Comparison of ENCODE assay signal across 10 mouse cellular contexts in genomic region chr17:35848112-35848511, GRCm38 (mm10). TPM values are rescaled to one million over a fixed set of nuclear protein-coding genes. Genes with fewer than 3 reads are reported as not detected.
DNase-seq lines count a peak whose midpoint lies in the region; ATAC-seq and TF ChIP-seq lines count a peak whose summit lies in the region.
"Had no signal": no experiment of that assay in that cellular context is flagged by ENCODE, and none has a peak within 500 bp of the region (broad histone marks: within the 10 kb centered on the region; RNA-seq: fewer than 3 reads in every experiment).

No protein-coding gene starts in this region.

- peak; percentile 38; the same call in 1 of the 2 replicates for ATAC-seq in forebrain, postnatal 0 days
- ATAC-seq in forebrain, embryonic 12.5 days (ENCODE audit: low FRiP score) = no peak
- no peak for ATAC-seq in liver, embryonic 11.5 days (replicated peaks; ENCODE audit: low FRiP score)

- no peaks in the 10 kb centered on the region for H3K27me3 ChIP-seq in forebrain, postnatal 0 days (ENCODE audit: insufficient read depth, low read length)
- no peaks in the 10 kb centered on the region for H3K27me3 ChIP-seq in forebrain, embryonic 12.5 days
- no peaks in the 10 kb centered on the region for H3K27me3 ChIP-seq in liver, embryonic 11.5 days (replicated peaks; ENCODE audit: control insufficient read depth, insufficient read depth, low read length)
- H3K27me3 ChIP-seq: hindbrain, embryonic 13.5 days; liver, embryonic 15.5 days had no signal

- H3K9ac ChIP-seq in forebrain, postnatal 0 days = no peak overlapping the region
- H3K9ac ChIP-seq in forebrain, embryonic 12.5 days = no peak overlapping the region
- H3K9ac ChIP-seq in liver, embryonic 11.5 days (ENCODE audit: low read depth, low read length) = no peak overlapping the region
- H3K9ac ChIP-seq: hindbrain, embryonic 13.5 days; liver, embryonic 15.5 days had no signal

- WGBS in forebrain, postnatal 0 days = 67% methylated on average over 1 of the region's 1 CpGs
- WGBS in forebrain, embryonic 12.5 days = 67% methylated on average over 1 of the region's 1 CpGs
- 56% methylated on average over 1 of the region's 1 CpGs for WGBS in liver, embryonic 11.5 days

- no peak; the same call in none of the 2 replicates for TF ChIP-seq CTCF in forebrain, postnatal 0 days (IDR thresholded peaks at IDR 0.05; ENCODE audit: low read depth)

- DNase-seq in forebrain, postnatal 0 days = no peak
- DNase-seq in liver, embryonic 11.5 days (ENCODE audit: low spot score) = peak; percentile 26
- DNase-seq in liver (no peak), ES-CJ7 (ENCODE audit: low read depth, low spot score) (peak; percentile 70)
- peak; percentile 63 for DNase-seq in kidney, postnatal 10 days
- no peak for DNase-seq in Muller cell, postnatal 12 days (ENCODE audit: inconsistent ontology term)
- DNase-seq in thymus, postnatal 10 days (ENCODE audit: low spot score in 2 of 2) = no peak

- H3K36me3 ChIP-seq in forebrain, postnatal 0 days (ENCODE audit: insufficient read depth) = peaks cover 74% of the 10 kb centered on the region
- H3K36me3 ChIP-seq in forebrain, embryonic 12.5 days (replicated peaks) = peaks cover 86% of the 10 kb centered on the region
- peaks cover 65% of the 10 kb centered on the region for H3K36me3 ChIP-seq in liver, embryonic 11.5 days (ENCODE audit: control insufficient read depth, insufficient read depth, low read length)

- H3K9me3 ChIP-seq in forebrain, postnatal 0 days (ENCODE audit: low read length) = no peaks in the 10 kb centered on the region
- no peaks in the 10 kb centered on the region for H3K9me3 ChIP-seq in forebrain, embryonic 12.5 days
- no peaks in the 10 kb centered on the region for H3K9me3 ChIP-seq in liver, embryonic 11.5 days (ENCODE audit: control insufficient read depth, low read length)
- H3K9me3 ChIP-seq: hindbrain, embryonic 13.5 days; liver, embryonic 15.5 days had no signal

- H3K27ac ChIP-seq in forebrain, postnatal 0 days (ENCODE audit: low read depth, low read length) = no peak overlapping the region
- no peak overlapping the region for H3K27ac ChIP-seq in forebrain, embryonic 12.5 days
- H3K27ac ChIP-seq in liver, embryonic 11.5 days (ENCODE audit: low read depth, low read length) = no peak overlapping the region
- H3K27ac ChIP-seq: hindbrain, embryonic 13.5 days; liver, embryonic 15.5 days had no signal

- H3K4me1 ChIP-seq in forebrain, postnatal 0 days (ENCODE audit: insufficient read depth) = no peaks in the 10 kb centered on the region
- peaks cover 1% of the 10 kb centered on the region; the same call in 1 of the 2 replicates for H3K4me1 ChIP-seq in forebrain, embryonic 12.5 days
- H3K4me1 ChIP-seq in liver, embryonic 11.5 days (replicated peaks; ENCODE audit: control insufficient read depth, insufficient read depth, low read length) = peaks cover 10% of the 10 kb centered on the region
- H3K4me1 ChIP-seq: hindbrain, embryonic 13.5 days had no signal

- no peak overlapping the region for H3K4me2 ChIP-seq in forebrain, postnatal 0 days (ENCODE audit: low read depth)
- no peak overlapping the region for H3K4me2 ChIP-seq in forebrain, embryonic 12.5 days
- H3K4me2 ChIP-seq in liver, embryonic 11.5 days = no peak overlapping the region
- H3K4me2 ChIP-seq: hindbrain, embryonic 13.5 days; liver, embryonic 15.5 days had no signal

- H3K4me3 ChIP-seq in forebrain, postnatal 0 days (ENCODE audit: low read depth, low read length) = no peak overlapping the region
- no peak overlapping the region for H3K4me3 ChIP-seq in forebrain, embryonic 12.5 days (replicated peaks)
- H3K4me3 ChIP-seq in liver, embryonic 11.5 days (ENCODE audit: low read depth, low read length) = no peak overlapping the region
- H3K4me3 ChIP-seq: hindbrain, embryonic 13.5 days; liver, embryonic 15.5 days had no signal

RNA-seq across cellular contexts. Expression of gene Mdc1, which starts 6.8 kb away (rescaled TPM):
- total RNA-seq in forebrain, postnatal 0 days (2014; rRNA removed) = 15.3 and 20.4 TPM in 2 replicates
- 3.0 and 4.4 TPM in 2 replicates for polyA plus RNA-seq in forebrain, postnatal 0 days (2015; fragmentation: Nextera tagmentation; extraction: Ambion mirVana)
- 22.3 and 26.1 TPM in 2 replicates for polyA plus RNA-seq in forebrain, embryonic 12.5 days (2016; fragmentation: Nextera tagmentation; extraction: Ambion mirVana)
- polyA plus RNA-seq in liver, embryonic 11.5 days (2014; fragmentation: Nextera tagmentation; extraction: Ambion mirVana) = 19.6 and 23.3 TPM in 2 replicates

RNA-seq across cellular contexts. Expression of gene Tubb5, which starts 10.0 kb away (rescaled TPM):
- total RNA-seq in forebrain, postnatal 0 days (2014; rRNA removed) = 3,707 and 3,724 TPM in 2 replicates
- polyA plus RNA-seq in forebrain, postnatal 0 days (2015; fragmentation: Nextera tagmentation; extraction: Ambion mirVana) = 2,151 and 2,226 TPM in 2 replicates
- polyA plus RNA-seq in forebrain, embryonic 12.5 days (2016; fragmentation: Nextera tagmentation; extraction: Ambion mirVana) = 1,541 and 1,619 TPM in 2 replicates
- 843 and 854 TPM in 2 replicates for polyA plus RNA-seq in liver, embryonic 11.5 days (2014; fragmentation: Nextera tagmentation; extraction: Ambion mirVana)

RNA-seq across cellular contexts. Expression of gene Nrm, which starts 13.0 kb away (rescaled TPM):
- 6.1 and 9.7 TPM in 2 replicates for total RNA-seq in forebrain, postnatal 0 days (2014; rRNA removed)
- polyA plus RNA-seq in forebrain, postnatal 0 days (2015; fragmentation: Nextera tagmentation; extraction: Ambion mirVana) = 13.1 and 15.6 TPM in 2 replicates
- polyA plus RNA-seq in forebrain, embryonic 12.5 days (2016; fragmentation: Nextera tagmentation; extraction: Ambion mirVana) = 56.2 and 60.5 TPM in 2 replicates
- polyA plus RNA-seq in liver, embryonic 11.5 days (2014; fragmentation: Nextera tagmentation; extraction: Ambion mirVana) = 40.9 and 45.4 TPM in 2 replicates

RNA-seq across cellular contexts. Expression of gene Ppp1r18, which starts 17.3 kb away (rescaled TPM):
- total RNA-seq in forebrain, postnatal 0 days (2014; rRNA removed) = 29.5 and 38.9 TPM in 2 replicates
- polyA plus RNA-seq in forebrain, postnatal 0 days (2015; fragmentation: Nextera tagmentation; extraction: Ambion mirVana) = 22.3 and 23.3 TPM in 2 replicates
- polyA plus RNA-seq in forebrain, embryonic 12.5 days (2016; fragmentation: Nextera tagmentation; extraction: Ambion mirVana) = 23.7 and 24.3 TPM in 2 replicates
- polyA plus RNA-seq in liver, embryonic 11.5 days (2014; fragmentation: Nextera tagmentation; extraction: Ambion mirVana) = 22.0 and 23.1 TPM in 2 replicates

RNA-seq across cellular contexts. Expression of gene Flot1, which starts 25.1 kb away (rescaled TPM):
- total RNA-seq in forebrain, postnatal 0 days (2014; rRNA removed) = 90.4 and 103 TPM in 2 replicates
- 104 and 113 TPM in 2 replicates for polyA plus RNA-seq in forebrain, postnatal 0 days (2015; fragmentation: Nextera tagmentation; extraction: Ambion mirVana)
- 53.7 and 56.0 TPM in 2 replicates for polyA plus RNA-seq in forebrain, embryonic 12.5 days (2016; fragmentation: Nextera tagmentation; extraction: Ambion mirVana)
- 59.3 and 67.8 TPM in 2 replicates for polyA plus RNA-seq in liver, embryonic 11.5 days (2014; fragmentation: Nextera tagmentation; extraction: Ambion mirVana)

Comparison
In these comparisons a context has a peak if more than half of its experiments do, and no peak if none do; other contexts are left out.
1. DNase-seq: peak in liver, embryonic 11.5 days (single experiment), ES-CJ7 (single experiment) and kidney, postnatal 10 days (single experiment); none in forebrain, postnatal 0 days (single experiment), liver (single experiment), Muller cell, postnatal 12 days (single experiment) and thymus, postnatal 10 days (0 of 2).